Mouse (Mus musculus): ENCODE results near the gene Yy1.
"Not testable (repeated sequence)": the region's sequence is repeated elsewhere in the genome, so short reads cannot be mapped to it uniquely, and the experiment has no call there.

Yy1 gene

GRCm38 (mm10) chr12:108826282-108826957 lies 33.6 kb downstream of the Yy1 start:
- no peak for DNase-seq (ENCODE audit: low read depth)

GRCm38 (mm10) chr12:108826958-108827535 lies 34.3 kb downstream of the Yy1 start:
- no peak for DNase-seq (ENCODE audit: low read depth)

- no peak for DNase-seq (ENCODE audit: low read depth)
Measured at GRCm38 (mm10) chr12:108827641-108828040, 34.9 kb downstream of the Yy1 start.

- no peak for DNase-seq (ENCODE audit: low read depth)
Measured at GRCm38 (mm10) chr12:108829636-108830035, 36.9 kb downstream of the Yy1 start.

GRCm38 (mm10) chr12:108830358-108830757 lies 37.6 kb downstream of the Yy1 start:
- no peak for DNase-seq (ENCODE audit: low read depth)

- DNase-seq (ENCODE audit: low read depth), result no peak
Measured at GRCm38 (mm10) chr12:108831966-108832643, 39.3 kb downstream of the Yy1 start.

- DNase-seq (ENCODE audit: low read depth), result no peak
Measured at GRCm38 (mm10) chr12:108832851-108833250, 40.1 kb downstream of the Yy1 start.

- no peak for DNase-seq (ENCODE audit: low read depth)
Measured at GRCm38 (mm10) chr12:108833408-108833807, 40.6 kb downstream of the Yy1 start.

- DNase-seq (ENCODE audit: low read depth), result no peak
Measured at GRCm38 (mm10) chr12:108834337-108834736, 41.6 kb downstream of the Yy1 start.

GRCm38 (mm10) chr12:108834786-108835185 lies 42.0 kb downstream of the Yy1 start:
- DNase-seq (ENCODE audit: low read depth), result no peak

GRCm38 (mm10) chr12:108835208-108835839 lies 42.6 kb downstream of the Yy1 start:
- no peak for DNase-seq (ENCODE audit: low read depth)

- DNase-seq (ENCODE audit: low read depth), result peak; percentile 94
Measured at GRCm38 (mm10) chr12:108835840-108836409, 43.2 kb downstream of the Yy1 start, which contains the start of the genes Slc25a29 and Slc25a47. Gene Slc25a29, minus strand, starts transcription at chr12:108835883. Gene Slc25a47, plus strand, starts transcription at chr12:108836046.

- no peak for DNase-seq (ENCODE audit: low read depth)
Measured at GRCm38 (mm10) chr12:108836722-108837121, 43.9 kb downstream of the Yy1 start.

GRCm38 (mm10) chr12:108841181-108841580 lies 48.4 kb downstream of the Yy1 start:
- DNase-seq (ENCODE audit: low read depth), result no peak

GRCm38 (mm10) chr12:108842663-108843062 lies 49.9 kb downstream of the Yy1 start:
- no peak for DNase-seq (ENCODE audit: low read depth)

GRCm38 (mm10) chr12:108848033-108848432 lies 55.3 kb downstream of the Yy1 start:
- not testable (repeated sequence) for DNase-seq (ENCODE audit: low read depth)

GRCm38 (mm10) chr12:108849488-108850022 lies 56.8 kb downstream of the Yy1 start:
- no peak for DNase-seq (ENCODE audit: low read depth)

- no peak for DNase-seq (ENCODE audit: low read depth)
Measured at GRCm38 (mm10) chr12:108850129-108850528, 57.4 kb downstream of the Yy1 start.

GRCm38 (mm10) chr12:108850886-108851285 lies 58.1 kb downstream of the Yy1 start:
- DNase-seq (ENCODE audit: low read depth), result no peak

GRCm38 (mm10) chr12:108852822-108853221 lies 60.0 kb downstream of the Yy1 start:
- DNase-seq (ENCODE audit: low read depth), result no peak

- DNase-seq (ENCODE audit: low read depth), result no peak
Measured at GRCm38 (mm10) chr12:108855081-108855480, 62.3 kb downstream of the Yy1 start.

GRCm38 (mm10) chr12:108856186-108856585 lies 63.4 kb downstream of the Yy1 start:
- DNase-seq (ENCODE audit: low read depth), result no peak

Data from induced T-regulatory cell, adult 2 months (primary cell).